In genomic region chr4:131193900-131194419, GRCm38 (mm10) we compare ENCODE assay signal across 19 mouse cellular contexts.
"Had no signal": no experiment of that assay in that cellular context is flagged by ENCODE, and none has a peak within 500 bp of the region (broad histone marks: within the 10 kb centered on the region; RNA-seq: fewer than 3 reads in every experiment).

No protein-coding gene starts in this region.

- H3K4me1 ChIP-seq: lung, embryonic 15.5 days; megakaryocyte, embryonic 14.5 days; midbrain, embryonic 13.5 days; midbrain, embryonic 15.5 days had no signal

- ATAC-seq: liver, postnatal 0 days; lung, postnatal 0 days; midbrain, embryonic 13.5 days; midbrain, embryonic 15.5 days had no signal

- H3K4me2 ChIP-seq: lung, embryonic 15.5 days; midbrain, embryonic 11.5 days; midbrain, embryonic 13.5 days; midbrain, embryonic 15.5 days had no signal

- H3K27me3 ChIP-seq: megakaryocyte, embryonic 14.5 days; midbrain, embryonic 13.5 days; midbrain, embryonic 15.5 days had no signal

- H3K36me3 ChIP-seq: lung, embryonic 15.5 days; midbrain, embryonic 13.5 days; midbrain, embryonic 15.5 days had no signal

- H3K9me3 ChIP-seq: lung, embryonic 15.5 days; midbrain, embryonic 13.5 days; midbrain, embryonic 15.5 days had no signal

- H3K4me3 ChIP-seq: lung, embryonic 15.5 days; megakaryocyte, embryonic 14.5 days; midbrain, embryonic 13.5 days; midbrain, embryonic 15.5 days had no signal

- DNase-seq: liver, postnatal 0 days; lung, adult 2 months; lung, postnatal 14 days; lung, postnatal 36 days; retina, postnatal 1 day; right cerebral cortex, adult 18-20 months; right cerebral cortex, postnatal 25 days; right cerebral cortex, postnatal 4 days; spleen, adult 18-20 months; thymus, adult 18-20 months; thymus, postnatal 14 days; thymus, postnatal 36 days had no signal

- H3K9ac ChIP-seq: liver, postnatal 0 days; lung, embryonic 15.5 days; midbrain, embryonic 13.5 days; midbrain, embryonic 15.5 days had no signal

- H3K27ac ChIP-seq: lung, embryonic 15.5 days; macrophage; midbrain, embryonic 13.5 days; midbrain, embryonic 15.5 days had no signal
